Mouse (Mus musculus): ENCODE results near the gene Ppm1d. TPM values are rescaled to one million over a fixed set of nuclear protein-coding genes. Genes with fewer than 3 reads are reported as not detected.

Ppm1d gene
- polyA plus RNA-seq, 1 experiment from 2014 or later, result 16.7 TPM

DNA sequence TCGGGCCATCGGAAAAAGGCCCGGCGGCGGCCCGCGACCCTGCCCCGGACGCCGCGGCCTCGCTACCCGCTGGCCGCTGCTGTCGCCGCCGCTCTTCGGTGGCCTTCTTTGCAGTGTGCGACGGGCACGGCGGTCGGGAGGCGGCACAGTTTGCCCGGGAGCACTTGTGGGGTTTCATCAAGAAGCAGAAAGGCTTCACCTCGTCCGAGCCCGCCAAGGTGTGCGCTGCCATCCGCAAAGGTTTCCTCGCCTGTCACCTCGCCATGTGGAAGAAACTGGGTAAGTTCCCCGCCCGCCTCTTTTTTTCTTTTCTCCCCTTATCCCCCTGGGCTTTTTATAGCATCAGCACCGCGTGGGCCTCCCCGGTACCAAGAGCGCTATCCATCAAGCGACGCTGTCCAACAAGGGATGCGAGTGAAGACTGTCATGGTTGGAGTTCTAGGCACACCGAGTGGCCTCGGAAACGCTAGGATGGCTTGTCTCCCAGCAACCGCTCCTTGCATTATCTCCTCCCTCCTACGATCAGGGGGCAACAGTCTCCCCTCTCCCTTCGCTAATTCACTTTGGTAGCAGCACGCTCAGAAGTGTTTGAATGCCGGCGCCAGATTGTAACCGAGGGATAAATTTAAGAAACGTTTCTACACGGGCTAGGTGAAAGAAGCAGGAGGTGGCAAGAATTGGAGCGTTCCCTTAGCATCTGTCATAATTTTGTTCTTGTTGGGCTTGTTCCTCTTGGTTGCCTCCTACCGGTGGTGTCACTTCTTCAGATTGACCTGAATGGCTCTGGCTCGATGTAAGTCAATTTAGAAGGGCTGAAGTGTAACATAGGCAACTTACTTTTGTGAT lies 824 bp downstream of the Ppm1d start:
- Histone ChIP-seq H3K36me3 (ENCODE audit: control insufficient read depth, insufficient read depth, low read length) (0 out of 2 replicates have a peak, but pooled peaks cover 5% of the 10 kb centered on the region), H3K4me2 (ENCODE audit: low read length) (peak overlapping the region; percentile 78), H3K4me3 (ENCODE audit: low read depth, low read length) (peak overlapping the region; percentile 98), H3K27ac (ENCODE audit: low read depth) (peak overlapping the region; percentile 93), H3K4me1 (replicated peaks; ENCODE audit: control insufficient read depth, insufficient read depth, low read length) (peaks cover 14% of the 10 kb centered on the region), H3K9me3 (ENCODE audit: control insufficient read depth, low read length) (no peaks in the 10 kb centered on the region), H3K27me3 (replicated peaks; ENCODE audit: control insufficient read depth, insufficient read depth, low read length) (no peaks in the 10 kb centered on the region), H3K9ac (ENCODE audit: low read length) (peak overlapping the region; percentile 95)
- under 1% methylated on average over 53 of the region's 56 CpGs for WGBS
- ATAC-seq (replicated peaks; ENCODE audit: low FRiP score, low TSS enrichment, low read depth) (no peak; the same call in 1 of the 2 replicates), DNase-seq (ENCODE audit: low spot score) (peak; percentile 78)

DNA sequence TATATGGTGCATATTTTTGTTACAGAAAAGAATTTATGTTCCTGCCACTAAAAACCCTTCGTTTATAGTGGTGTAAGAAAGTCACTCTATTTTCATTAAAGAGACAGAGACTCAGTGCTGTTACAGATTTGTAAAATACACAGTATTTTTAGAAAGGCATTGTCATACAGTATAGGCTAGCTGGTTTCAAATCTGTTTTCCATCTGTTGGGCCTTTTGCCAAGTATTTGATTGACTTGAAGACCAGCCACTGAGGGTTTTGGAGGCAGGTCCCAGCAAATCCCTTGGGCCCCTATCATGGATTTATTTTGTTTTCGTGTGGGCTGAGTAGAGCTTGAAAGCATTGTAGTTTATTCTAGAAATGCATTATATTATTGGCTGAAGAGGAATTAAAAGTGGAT lies 1.8 kb downstream of the Ppm1d start:
- Histone ChIP-seq H3K27ac (ENCODE audit: low read depth) (no peak overlapping the region), H3K4me2 (ENCODE audit: low read length) (peak overlapping the region; percentile 78), H3K27me3 (replicated peaks; ENCODE audit: control insufficient read depth, insufficient read depth, low read length) (no peaks in the 10 kb centered on the region), H3K9ac (ENCODE audit: low read length) (no peak overlapping the region), H3K9me3 (ENCODE audit: control insufficient read depth, low read length) (no peaks in the 10 kb centered on the region), H3K4me3 (ENCODE audit: low read depth, low read length) (peak overlapping the region; percentile 98), H3K4me1 (replicated peaks; ENCODE audit: control insufficient read depth, insufficient read depth, low read length) (peaks cover 14% of the 10 kb centered on the region), H3K36me3 (ENCODE audit: control insufficient read depth, insufficient read depth, low read length) (0 out of 2 replicates have a peak, but pooled peaks cover 5% of the 10 kb centered on the region)
- WGBS, result 14% methylated on average over 2 of the region's 2 CpGs
- DNase-seq (ENCODE audit: low spot score), result peak; percentile 60
- no peak for ATAC-seq (replicated peaks; ENCODE audit: low FRiP score, low TSS enrichment, low read depth)

DNA sequence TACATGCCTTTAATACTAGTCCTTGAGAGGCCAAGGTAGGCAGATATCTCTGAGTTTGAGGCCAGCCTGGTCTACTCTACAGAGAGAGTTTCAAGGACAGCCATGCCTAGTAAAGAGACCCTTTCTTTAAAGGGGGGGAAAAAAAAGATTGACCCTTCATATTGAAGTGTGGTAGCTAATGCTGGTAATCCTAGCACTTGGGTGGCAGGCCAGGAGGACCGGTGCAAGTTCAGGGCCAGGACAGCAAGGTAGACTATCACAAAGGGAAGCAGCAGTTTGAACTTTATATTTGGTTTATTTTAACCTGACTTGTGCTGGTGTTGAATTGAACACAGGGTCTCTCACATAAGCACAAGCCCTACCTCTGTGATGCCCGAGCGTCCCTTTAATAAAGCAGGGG lies 2.3 kb downstream of the Ppm1d start:
- Histone ChIP-seq H3K4me3 (ENCODE audit: low read depth, low read length) (peak overlapping the region; percentile 98), H3K4me2 (ENCODE audit: low read length) (peak overlapping the region; percentile 78), H3K9ac (ENCODE audit: low read length) (no peak overlapping the region), H3K4me1 (replicated peaks; ENCODE audit: control insufficient read depth, insufficient read depth, low read length) (peaks cover 14% of the 10 kb centered on the region), H3K27ac (ENCODE audit: low read depth) (no peak overlapping the region), H3K27me3 (replicated peaks; ENCODE audit: control insufficient read depth, insufficient read depth, low read length) (no peaks in the 10 kb centered on the region), H3K9me3 (ENCODE audit: control insufficient read depth, low read length) (no peaks in the 10 kb centered on the region), H3K36me3 (ENCODE audit: control insufficient read depth, insufficient read depth, low read length) (0 out of 2 replicates have a peak, but pooled peaks cover 5% of the 10 kb centered on the region)
- no peak for ATAC-seq (replicated peaks; ENCODE audit: low FRiP score, low TSS enrichment, low read depth)
- DNase-seq (ENCODE audit: low spot score), result no peak
- 90% methylated on average over 3 of the region's 3 CpGs for WGBS

DNA sequence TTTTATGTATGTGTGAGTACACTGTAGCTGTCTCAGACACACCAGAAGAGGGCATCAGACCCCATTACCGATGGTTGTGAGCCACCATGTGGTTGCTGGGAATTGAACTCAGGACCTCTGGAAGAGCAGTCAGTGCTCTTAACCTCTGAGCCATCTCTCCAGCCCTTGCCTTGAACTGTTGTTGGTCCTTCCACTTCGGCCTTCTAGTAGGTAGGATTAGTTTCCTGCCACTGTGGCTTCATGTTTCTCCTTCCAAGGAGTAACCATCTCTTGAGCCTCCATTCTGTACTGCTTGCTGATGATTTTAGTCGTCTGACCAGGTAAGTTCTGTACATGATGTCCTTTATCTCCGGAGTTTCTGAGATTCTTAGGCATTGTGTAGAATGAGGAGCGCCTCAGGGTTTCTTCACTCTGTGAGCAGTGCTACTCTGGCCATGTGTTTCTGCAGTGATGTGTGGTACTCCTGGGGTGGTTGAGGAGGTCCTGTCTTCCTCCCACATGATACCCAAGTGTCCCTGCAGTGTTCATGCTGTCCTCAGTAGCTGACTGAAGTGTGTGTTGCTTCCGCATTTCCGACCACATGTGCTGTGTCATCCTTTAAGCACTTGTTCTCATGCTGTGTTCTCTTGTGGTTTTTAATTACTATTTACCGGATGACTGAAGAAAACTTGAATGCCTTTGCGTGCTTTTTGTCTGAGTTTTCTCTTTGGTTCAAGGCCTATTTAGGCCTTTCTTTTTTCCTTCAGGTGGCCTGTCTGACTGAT lies 12.7 kb downstream of the Ppm1d start:
- no peak overlapping the region for H3K4me3 ChIP-seq (ENCODE audit: low read depth, low read length)
- no peak overlapping the region for H3K4me2 ChIP-seq (ENCODE audit: low read length)
- no peaks in the 10 kb centered on the region for H3K9me3 ChIP-seq (ENCODE audit: control insufficient read depth, low read length)
- H3K9ac ChIP-seq (ENCODE audit: low read length), result no peak overlapping the region
- H3K27me3 ChIP-seq (replicated peaks; ENCODE audit: control insufficient read depth, insufficient read depth, low read length), result no peaks in the 10 kb centered on the region
- DNase-seq (ENCODE audit: low spot score), result no peak
- no peak for ATAC-seq (replicated peaks; ENCODE audit: low FRiP score, low TSS enrichment, low read depth)
- WGBS, result 92% methylated on average over 9 of the region's 9 CpGs
- no peaks in the 10 kb centered on the region for H3K4me1 ChIP-seq (replicated peaks; ENCODE audit: control insufficient read depth, insufficient read depth, low read length)
- no peak overlapping the region for H3K27ac ChIP-seq (ENCODE audit: low read depth)
- peaks cover 17% of the 10 kb centered on the region; the same call in 1 of the 2 replicates for H3K36me3 ChIP-seq (ENCODE audit: control insufficient read depth, insufficient read depth, low read length)

DNA sequence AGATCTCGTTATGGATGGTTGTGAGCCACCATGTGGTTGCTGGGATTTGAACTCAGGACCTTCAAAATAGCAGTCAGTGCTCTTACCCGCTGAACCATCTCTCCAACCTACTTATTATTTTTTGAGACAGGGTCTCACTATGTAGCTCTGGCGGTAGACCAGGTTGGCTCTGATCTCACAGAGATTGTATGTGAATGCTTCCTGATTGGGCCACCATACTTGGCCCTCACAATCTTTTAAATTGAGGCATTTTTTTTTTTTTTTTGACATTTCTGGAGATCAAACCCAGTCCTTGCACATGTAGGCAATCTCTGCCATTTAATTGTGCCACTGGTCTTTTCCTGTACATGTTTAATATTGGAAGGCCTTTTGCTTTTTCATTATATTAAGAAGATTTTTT lies 17.7 kb downstream of the Ppm1d start:
- no peak overlapping the region for H3K27ac ChIP-seq (ENCODE audit: low read depth)
- DNase-seq (ENCODE audit: low spot score) (no peak), ATAC-seq (replicated peaks; ENCODE audit: low FRiP score, low TSS enrichment, low read depth) (no peak)
- no peaks in the 10 kb centered on the region for H3K9me3 ChIP-seq (ENCODE audit: control insufficient read depth, low read length)
- H3K27me3 ChIP-seq (replicated peaks; ENCODE audit: control insufficient read depth, insufficient read depth, low read length), result no peaks in the 10 kb centered on the region
- H3K9ac ChIP-seq (ENCODE audit: low read length), result no peak overlapping the region
- WGBS, result 96% methylated on average over 3 of the region's 3 CpGs
- H3K4me3 ChIP-seq (ENCODE audit: low read depth, low read length), result no peak overlapping the region
- H3K4me2 ChIP-seq (ENCODE audit: low read length), result no peak overlapping the region
- peaks cover 45% of the 10 kb centered on the region for H3K36me3 ChIP-seq (ENCODE audit: control insufficient read depth, insufficient read depth, low read length)
- no peaks in the 10 kb centered on the region for H3K4me1 ChIP-seq (replicated peaks; ENCODE audit: control insufficient read depth, insufficient read depth, low read length)

DNA sequence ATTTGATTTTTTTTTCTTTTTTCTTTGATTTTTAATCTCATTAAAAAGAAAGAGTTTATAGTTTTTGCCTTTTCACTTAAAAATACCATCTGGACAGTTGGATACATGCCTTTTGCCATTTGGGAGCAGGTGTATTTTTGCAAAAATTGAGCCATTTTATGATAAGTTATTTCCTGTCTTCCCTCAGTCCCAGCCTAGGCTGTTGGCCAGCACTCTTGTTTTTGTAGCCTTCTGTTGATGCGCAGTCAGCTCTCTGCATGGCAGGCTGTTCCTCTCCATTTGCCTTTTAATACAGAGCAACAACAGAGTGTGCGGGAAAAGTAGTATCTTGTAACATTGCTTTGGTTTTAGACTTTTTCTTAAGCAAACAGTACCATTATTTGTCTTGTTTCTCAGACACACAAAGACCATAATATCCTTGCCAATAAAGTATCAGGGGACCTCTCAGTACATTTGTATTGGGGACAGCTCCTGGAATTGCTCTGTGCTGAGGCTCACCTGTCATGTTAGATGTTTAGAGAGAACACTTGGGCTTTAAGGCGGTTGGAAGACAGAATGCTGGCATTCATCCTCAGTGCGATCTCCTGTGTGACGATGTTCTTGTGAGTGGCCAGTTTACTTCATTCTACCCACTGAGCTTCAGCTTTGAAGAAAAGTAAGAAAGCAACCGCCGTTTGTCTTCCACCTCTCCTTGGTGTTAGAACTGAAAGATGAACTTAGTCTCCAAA lies 18.3 kb downstream of the Ppm1d start:
- DNase-seq (ENCODE audit: low spot score) (no peak), ATAC-seq (replicated peaks; ENCODE audit: low FRiP score, low TSS enrichment, low read depth) (no peak)
- WGBS, result 88% methylated on average over 7 of the region's 7 CpGs
- no peak overlapping the region for H3K9ac ChIP-seq (ENCODE audit: low read length)
- H3K9me3 ChIP-seq (ENCODE audit: control insufficient read depth, low read length), result no peaks in the 10 kb centered on the region
- no peak overlapping the region for H3K4me2 ChIP-seq (ENCODE audit: low read length)
- no peak overlapping the region for H3K27ac ChIP-seq (ENCODE audit: low read depth)
- no peak overlapping the region for H3K4me3 ChIP-seq (ENCODE audit: low read depth, low read length)
- H3K4me1 ChIP-seq (replicated peaks; ENCODE audit: control insufficient read depth, insufficient read depth, low read length), result no peaks in the 10 kb centered on the region
- no peaks in the 10 kb centered on the region for H3K27me3 ChIP-seq (replicated peaks; ENCODE audit: control insufficient read depth, insufficient read depth, low read length)
- H3K36me3 ChIP-seq (ENCODE audit: control insufficient read depth, insufficient read depth, low read length), result peaks cover 51% of the 10 kb centered on the region

DNA sequence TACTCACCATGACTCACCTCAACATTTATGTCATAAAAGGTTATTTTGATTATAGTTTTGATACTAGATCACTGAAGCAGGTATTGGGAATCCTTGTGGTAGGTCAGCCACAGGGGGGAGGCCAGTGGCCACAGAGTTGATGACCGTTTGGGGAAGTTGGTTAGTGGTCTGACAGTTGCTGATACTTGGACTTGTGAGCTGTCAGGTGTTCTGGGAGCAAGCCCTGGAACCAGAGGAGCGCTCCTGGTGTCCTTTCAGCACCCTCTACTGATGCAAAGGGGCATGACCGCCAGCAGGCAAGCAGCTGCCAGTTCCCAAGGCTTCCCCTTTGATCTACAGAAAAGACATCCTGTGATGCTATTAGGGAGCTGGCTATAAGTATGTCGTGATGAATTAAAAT lies 23.7 kb downstream of the Ppm1d start:
- Histone ChIP-seq H3K27ac (ENCODE audit: low read depth) (no peak overlapping the region), H3K27me3 (replicated peaks; ENCODE audit: control insufficient read depth, insufficient read depth, low read length) (no peaks in the 10 kb centered on the region), H3K4me1 (replicated peaks; ENCODE audit: control insufficient read depth, insufficient read depth, low read length) (no peaks in the 10 kb centered on the region), H3K9ac (ENCODE audit: low read length) (no peak overlapping the region), H3K9me3 (ENCODE audit: control insufficient read depth, low read length) (no peaks in the 10 kb centered on the region), H3K36me3 (ENCODE audit: control insufficient read depth, insufficient read depth, low read length) (peaks cover 78% of the 10 kb centered on the region), H3K4me3 (ENCODE audit: low read depth, low read length) (no peak overlapping the region), H3K4me2 (ENCODE audit: low read length) (no peak overlapping the region)
- DNase-seq (ENCODE audit: low spot score) (peak; percentile 57), ATAC-seq (replicated peaks; ENCODE audit: low FRiP score, low TSS enrichment, low read depth) (no peak)
- WGBS, result 46% methylated on average over 4 of the region's 4 CpGs

DNA sequence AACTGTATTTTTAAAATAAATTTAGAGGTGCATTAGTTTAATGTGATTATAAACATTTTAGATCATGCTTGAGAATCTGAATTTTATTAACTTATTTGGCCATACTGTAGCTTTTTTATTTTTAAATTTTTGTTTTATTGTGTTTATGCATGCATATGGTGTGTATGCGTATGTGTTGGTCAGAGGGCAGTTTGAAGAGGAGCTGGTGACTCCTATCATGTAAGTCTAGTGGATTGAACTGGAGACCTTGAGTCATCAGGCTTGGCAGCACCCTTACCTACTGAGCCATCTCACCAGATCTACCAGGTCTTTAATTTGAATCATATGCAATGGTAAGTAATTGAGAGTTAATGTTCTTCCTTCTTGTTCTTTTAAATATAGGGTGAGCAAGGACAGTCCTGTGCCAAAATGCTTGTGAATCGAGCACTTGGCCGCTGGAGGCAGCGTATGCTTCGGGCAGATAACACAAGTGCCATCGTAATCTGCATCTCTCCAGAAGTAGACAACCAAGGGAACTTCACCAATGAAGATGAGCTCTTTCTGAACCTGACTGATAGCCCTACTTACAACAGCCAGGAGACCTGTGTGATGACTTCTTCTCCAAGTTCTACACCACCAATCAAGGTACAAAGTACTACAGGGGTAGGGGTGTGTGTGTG lies 28.3 kb downstream of the Ppm1d start:
- H3K36me3 ChIP-seq (ENCODE audit: control insufficient read depth, insufficient read depth, low read length), result peaks cover 77% of the 10 kb centered on the region
- no peak overlapping the region for H3K27ac ChIP-seq (ENCODE audit: low read depth)
- no peak for DNase-seq (ENCODE audit: low spot score)
- no peak overlapping the region for H3K4me3 ChIP-seq (ENCODE audit: low read depth, low read length)
- H3K27me3 ChIP-seq (replicated peaks; ENCODE audit: control insufficient read depth, insufficient read depth, low read length), result no peaks in the 10 kb centered on the region
- ATAC-seq (replicated peaks; ENCODE audit: low FRiP score, low TSS enrichment, low read depth), result no peak
- H3K4me1 ChIP-seq (replicated peaks; ENCODE audit: control insufficient read depth, insufficient read depth, low read length), result no peaks in the 10 kb centered on the region
- H3K9ac ChIP-seq (ENCODE audit: low read length), result no peak overlapping the region
- WGBS, result 95% methylated on average over 6 of the region's 6 CpGs
- H3K4me2 ChIP-seq (ENCODE audit: low read length), result no peak overlapping the region
- no peaks in the 10 kb centered on the region for H3K9me3 ChIP-seq (ENCODE audit: control insufficient read depth, low read length)
